Mouse (Mus musculus): Measurements from ENCODE around the gene Ubl5.

DNA sequence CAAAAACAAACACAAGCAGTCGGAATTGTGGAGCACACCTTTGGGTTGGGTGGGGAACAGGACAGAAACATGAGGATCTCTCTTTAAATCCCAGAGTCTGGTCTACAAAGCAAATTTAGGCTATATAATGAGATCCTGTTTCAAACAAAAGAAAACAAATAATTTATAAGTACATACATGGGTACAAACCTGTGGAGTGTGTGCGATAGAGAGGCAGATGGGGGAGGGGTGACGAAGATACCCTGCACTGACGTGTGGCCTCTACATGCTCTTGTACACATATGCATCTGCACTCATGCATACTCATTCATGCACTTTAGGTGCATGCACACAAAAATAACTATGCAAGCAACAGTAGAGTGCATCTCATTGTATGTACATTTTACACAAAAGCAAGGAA is 3.2 kb upstream of the Ubl5 start:
- TF ChIP-seq CTCF (IDR thresholded peaks at IDR 0.05; ENCODE audit: low read depth), result no peak
- TF ChIP-seq EP300 (IDR thresholded peaks at IDR 0.05; ENCODE audit: low read depth), result no peak

Measured in heart, postnatal 0 days (tissue).